Mouse (Mus musculus) right cerebral cortex, adult 2 months (tissue): ENCODE data around the gene Ice2.
A peak's percentile ranks its signal among the peaks of the same experiment; 100 is the strongest.

ENCODE experiments used
- DNase-seq, 2 experiments: peaks; one replicate each; pipeline ENCODE4 v3.0.0; 2021 to 2022; ENCODE audit warnings: low spot score in 2 of 2

Gene Ice2

GRCm38 (mm10) chr9:69404671-69405070, 7.0 kb downstream of the Ice2 start:
- no peak for DNase-seq

DNA sequence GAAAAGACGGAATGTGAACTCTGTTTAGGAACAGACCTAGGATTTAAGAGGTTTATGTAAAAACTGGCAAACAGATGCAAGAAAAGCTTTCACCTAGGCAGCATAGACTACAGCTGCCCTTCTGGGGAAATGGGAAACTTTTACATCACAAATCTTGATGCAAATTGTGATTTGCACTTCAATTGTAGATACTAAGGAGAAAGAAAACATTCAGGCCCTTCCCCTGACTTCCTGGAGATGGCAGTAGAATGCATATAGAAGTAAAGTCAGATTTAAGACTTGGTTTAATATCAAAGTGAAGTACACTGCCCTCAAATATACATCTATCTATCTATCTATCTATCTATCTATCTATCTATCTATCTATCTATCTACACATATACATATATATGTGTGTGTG, 21.8 kb downstream of the Ice2 start:
- DNase-seq: peak in 1 of 2 experiments; percentile 21

DNA sequence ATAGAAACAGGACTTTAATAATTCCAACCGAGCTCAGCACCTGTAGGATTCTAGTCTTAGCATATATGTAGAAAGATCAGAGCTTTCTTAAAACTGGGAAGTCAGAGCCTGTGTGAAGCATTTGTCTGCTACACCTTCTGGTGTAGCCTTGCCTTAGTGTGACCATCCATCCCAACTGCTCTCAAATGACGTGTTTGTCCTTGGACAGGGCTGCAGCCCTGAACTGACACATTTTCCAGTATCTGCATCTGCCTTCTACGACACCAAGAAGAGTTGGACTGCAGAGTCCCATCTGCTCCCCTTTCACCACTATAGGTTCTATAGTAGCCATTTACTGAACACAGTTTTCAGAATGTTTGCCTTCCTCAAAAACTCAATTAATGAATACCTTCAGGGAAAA, 32.8 kb downstream of the Ice2 start:
- no peak for DNase-seq

GRCm38 (mm10) chr9:69431863-69432555, 34.3 kb downstream of the Ice2 start:
- peak; percentile 12 to 19 for DNase-seq

GRCm38 (mm10) chr9:69435194-69435593, 37.5 kb downstream of the Ice2 start:
- no peak for DNase-seq

DNA sequence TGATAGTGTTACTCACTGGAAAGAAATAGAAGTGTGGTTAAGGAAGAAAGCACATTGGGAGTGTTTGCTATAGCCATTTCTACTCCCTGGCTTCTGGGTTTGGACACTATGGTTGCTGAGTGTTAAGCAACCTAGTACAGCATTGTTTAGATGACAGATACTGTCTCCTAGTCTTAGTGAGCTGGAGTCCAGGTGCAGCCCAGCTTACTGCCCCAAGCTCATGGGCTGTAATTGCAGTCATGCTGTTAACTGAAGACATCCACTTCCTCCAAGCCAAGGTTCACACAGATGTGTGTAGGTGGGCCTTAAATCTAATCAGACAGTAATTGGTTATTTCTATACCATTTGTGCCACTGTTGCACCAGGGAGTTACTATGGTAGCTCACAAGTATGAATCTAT, 38.0 kb downstream of the Ice2 start:
- DNase-seq: no peak

- no peak for DNase-seq
Observed at GRCm38 (mm10) chr9:69439805-69440357, 42.2 kb downstream of the Ice2 start.

DNA sequence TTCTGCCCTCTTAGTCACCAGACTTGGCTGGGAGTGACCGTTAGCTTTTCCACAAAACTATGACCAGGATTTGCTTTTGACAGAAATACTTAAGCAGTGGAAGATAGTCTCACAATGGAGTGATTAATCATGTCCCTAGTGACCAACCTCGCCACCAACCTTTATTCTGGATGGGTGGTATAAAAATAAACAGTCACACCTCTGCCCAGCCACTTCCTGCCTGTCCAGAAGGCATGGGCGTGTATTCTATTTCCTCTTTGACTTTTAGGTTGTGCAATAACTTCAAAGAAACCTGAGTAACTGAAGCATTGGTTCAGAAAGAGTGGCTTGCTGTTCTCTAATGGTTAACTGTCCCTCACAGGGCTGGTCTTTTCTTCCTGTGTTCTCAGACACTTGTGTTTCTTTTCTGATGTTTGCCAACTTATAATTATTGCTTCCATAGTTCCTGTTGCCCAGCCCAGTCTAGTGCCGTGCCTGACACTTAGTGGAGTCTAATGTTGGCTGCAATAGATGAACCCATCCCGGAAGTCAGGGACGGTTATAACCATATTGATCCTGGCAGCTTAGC, 44.8 kb downstream of the Ice2 start:
- no peak for DNase-seq

DNA sequence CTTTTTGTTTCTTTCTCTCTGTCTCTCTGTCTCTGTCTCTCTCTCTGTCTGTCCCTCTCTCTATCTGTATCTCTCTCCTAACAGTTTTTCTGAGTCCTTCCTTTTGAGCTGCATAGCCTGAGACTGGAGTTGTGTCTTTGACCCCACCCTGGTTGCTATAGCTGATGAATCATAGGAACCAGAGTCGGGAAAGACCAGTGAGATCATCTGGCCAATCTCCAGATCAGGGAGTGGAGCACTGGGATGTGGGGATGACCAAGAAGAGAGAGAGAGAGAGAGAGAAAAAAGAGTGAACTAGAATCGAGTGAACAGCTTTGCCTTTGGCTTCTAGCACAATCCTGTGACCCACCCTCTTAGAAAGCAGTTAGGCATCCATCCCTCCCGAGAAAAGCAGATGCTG, 45.5 kb downstream of the Ice2 start:
- DNase-seq: no peak

- DNase-seq: no peak
Observed at GRCm38 (mm10) chr9:69448801-69449200, 51.1 kb downstream of the Ice2 start.

DNA sequence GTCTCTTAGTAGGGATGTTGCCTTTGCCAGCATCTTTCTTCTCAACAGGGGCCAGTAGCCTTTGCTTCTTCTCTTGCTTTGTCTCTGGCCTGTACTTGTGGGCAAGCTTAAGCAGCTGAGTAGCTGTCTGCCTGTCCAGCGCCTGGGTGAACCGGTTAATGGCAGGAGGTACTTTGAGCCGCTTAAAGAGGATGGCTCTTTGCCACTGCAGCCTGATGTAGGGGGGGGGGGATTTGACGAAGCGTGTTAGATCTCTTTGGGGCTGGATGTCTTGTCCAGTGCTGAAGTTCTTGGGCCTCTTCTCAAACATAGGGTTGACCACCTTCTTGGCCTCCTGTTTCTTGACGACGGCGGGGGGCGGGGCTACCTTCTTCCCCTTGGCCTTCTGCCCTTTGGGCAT, 52.9 kb downstream of the Ice2 start:
- no peak for DNase-seq

- no peak for DNase-seq
Observed at GRCm38 (mm10) chr9:69451886-69452810, 54.4 kb downstream of the Ice2 start.

GRCm38 (mm10) chr9:69453066-69453900, 55.6 kb downstream of the Ice2 start, which contains the start of gene Anxa2:
Anxa2 (plus strand) TSS chr9:69453620.
- DNase-seq: peak; percentile 24 to 57

- DNase-seq: no peak
Observed at GRCm38 (mm10) chr9:69453901-69454666, 56.4 kb downstream of the Ice2 start.

DNA sequence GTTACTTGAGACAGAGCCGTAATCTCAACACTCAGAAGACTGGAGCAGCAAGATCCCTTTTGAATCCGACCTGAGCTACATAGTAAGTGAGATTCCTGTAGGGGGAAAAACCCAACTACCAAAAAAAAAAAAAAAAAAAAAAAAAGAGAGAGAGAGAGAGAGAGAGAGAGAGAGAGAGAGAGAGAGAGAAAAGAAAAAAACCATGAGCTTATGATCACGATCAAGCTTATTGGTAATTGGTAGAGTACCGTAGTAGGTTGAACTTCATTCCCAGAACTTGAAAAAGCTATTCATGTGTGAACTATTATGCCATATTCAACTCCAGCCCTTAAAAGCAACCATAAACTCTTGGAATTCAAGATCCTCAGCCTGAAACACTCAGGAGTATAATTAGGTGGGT, 57.0 kb downstream of the Ice2 start:
- no peak for DNase-seq

- no peak for DNase-seq
Observed at GRCm38 (mm10) chr9:69455391-69455790, 57.7 kb downstream of the Ice2 start.

DNA sequence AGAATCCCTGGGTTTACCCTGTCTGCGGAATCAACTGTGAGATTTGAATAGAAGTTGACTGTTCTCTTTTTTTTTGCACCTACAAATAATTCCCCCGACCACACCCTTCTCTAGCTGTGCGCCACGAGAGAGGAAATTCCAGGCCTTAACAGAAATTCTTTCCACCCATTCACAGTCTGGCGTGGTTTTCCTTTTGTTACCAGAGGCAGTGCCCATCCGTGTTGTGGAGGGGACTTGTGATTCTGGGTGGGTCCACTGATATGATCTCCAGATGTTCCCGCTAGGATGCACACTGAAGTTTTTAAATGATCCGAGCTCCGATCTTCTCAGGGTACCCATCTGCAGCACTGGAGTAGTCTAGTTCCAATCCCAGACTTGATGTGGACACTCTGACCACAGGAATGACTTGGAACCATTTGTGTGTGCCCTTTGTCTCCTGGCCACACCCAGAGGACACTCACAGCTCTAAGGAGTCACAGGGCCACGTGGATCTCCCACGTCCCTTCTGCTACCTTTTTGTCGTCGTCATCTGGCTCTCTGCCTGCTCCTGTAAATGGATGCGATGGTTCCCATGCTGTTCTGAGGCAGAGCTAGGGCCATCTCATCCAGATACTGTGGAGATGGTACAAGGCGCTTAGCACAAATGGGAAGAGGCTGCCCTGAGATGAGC, 58.8 kb downstream of the Ice2 start:
- DNase-seq: no peak

- DNase-seq: no peak
Observed at GRCm38 (mm10) chr9:69457143-69457542, 59.4 kb downstream of the Ice2 start.

GRCm38 (mm10) chr9:69457747-69458625, 60.3 kb downstream of the Ice2 start:
- no peak for DNase-seq
